Mouse (Mus musculus): Measurements from ENCODE around the gene Slc25a39.

The Slc25a39 gene

GRCm38 (mm10) chr11:102435754-102436470 lies 28.2 kb upstream of the Slc25a39 start:
- DNase-seq: peak; percentile 54

GRCm38 (mm10) chr11:102434816-102435705 lies 27.3 kb upstream of the Slc25a39 start:
- no peak for DNase-seq

DNA sequence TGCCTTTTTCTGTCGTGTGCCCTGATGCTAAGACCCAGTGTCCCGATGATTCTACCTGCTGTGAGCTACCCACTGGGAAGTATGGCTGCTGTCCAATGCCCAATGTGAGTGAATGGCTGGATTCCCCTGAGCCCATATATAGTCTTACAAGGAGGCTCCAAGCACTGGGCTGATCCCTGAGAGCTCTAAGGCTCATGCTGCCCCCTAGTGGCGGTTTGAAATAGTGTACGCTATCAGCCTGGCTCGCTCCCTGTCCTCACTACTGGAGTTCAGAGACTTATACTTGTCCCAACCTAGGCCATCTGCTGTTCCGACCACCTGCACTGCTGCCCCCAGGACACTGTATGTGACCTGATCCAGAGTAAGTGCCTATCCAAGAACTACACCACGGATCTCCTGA lies 26.7 kb upstream of the Slc25a39 start:
- DNase-seq: peak; percentile 87

- DNase-seq: no peak
These were observed 26.1 kb upstream of the Slc25a39 start for GRCm38 (mm10) chr11:102433866-102434265.

DNA sequence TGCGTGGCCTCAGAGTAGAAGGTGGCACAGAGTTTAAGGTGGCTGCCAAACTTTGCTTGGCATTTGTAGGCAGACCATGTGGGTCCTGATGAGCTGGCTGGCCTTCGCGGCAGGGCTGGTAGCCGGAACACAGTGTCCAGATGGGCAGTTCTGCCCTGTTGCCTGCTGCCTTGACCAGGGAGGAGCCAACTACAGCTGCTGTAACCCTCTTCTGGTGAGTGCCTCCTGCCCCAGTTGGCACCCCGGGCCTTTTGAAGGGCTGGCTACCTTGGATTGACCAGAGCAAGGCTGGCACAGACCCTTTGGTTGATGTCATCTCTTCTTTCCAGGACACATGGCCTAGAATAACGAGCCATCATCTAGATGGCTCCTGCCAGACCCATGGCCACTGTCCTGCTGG lies 25.1 kb upstream of the Slc25a39 start:
- peak; percentile 66 for DNase-seq

- peak; percentile 6 for DNase-seq
These were observed 24.5 kb upstream of the Slc25a39 start for GRCm38 (mm10) chr11:102432115-102432843.

- DNase-seq: no peak
These were observed 24.0 kb upstream of the Slc25a39 start for GRCm38 (mm10) chr11:102431728-102432114.

DNA sequence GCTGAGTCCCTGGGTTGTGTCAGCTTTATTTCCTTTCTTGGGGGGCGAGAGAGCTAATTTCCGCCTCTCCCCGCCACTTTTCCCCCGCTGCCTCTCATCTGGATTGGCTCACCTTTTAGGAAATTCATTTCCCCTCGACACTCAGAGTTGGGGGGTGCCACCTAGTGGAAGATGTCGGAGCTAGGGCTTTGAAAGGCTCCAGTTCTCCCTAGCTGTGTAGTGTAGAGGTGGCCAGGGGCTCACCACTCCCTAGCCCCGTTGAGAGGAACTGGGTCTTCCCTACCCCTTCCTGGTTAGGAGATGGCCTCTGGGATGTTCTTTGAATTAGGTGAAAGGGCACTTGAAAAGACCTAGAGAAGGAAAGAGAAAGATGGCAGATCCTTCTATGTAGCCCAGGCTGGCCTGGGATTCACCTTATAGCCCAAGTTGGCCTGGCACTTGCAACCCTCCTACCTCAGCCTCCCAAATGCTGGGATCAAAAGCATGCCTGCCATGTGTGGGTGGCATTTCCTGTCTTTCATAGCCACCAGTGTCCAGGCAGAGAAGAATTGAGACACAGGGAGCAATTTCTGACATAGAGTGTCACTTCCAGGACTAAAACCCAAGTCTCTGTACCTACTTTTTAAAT lies 23.4 kb upstream of the Slc25a39 start:
- DNase-seq: peak; percentile 88

GRCm38 (mm10) chr11:102430121-102431017 lies 22.6 kb upstream of the Slc25a39 start, which contains the start of gene Grn:
Gene Grn (plus strand): TSS chr11:102430315.
- DNase-seq: peak; percentile 89

GRCm38 (mm10) chr11:102429551-102429950 lies 21.8 kb upstream of the Slc25a39 start:
- no peak for DNase-seq

- DNase-seq: no peak
These were observed 21.3 kb upstream of the Slc25a39 start for GRCm38 (mm10) chr11:102428981-102429540.

DNA sequence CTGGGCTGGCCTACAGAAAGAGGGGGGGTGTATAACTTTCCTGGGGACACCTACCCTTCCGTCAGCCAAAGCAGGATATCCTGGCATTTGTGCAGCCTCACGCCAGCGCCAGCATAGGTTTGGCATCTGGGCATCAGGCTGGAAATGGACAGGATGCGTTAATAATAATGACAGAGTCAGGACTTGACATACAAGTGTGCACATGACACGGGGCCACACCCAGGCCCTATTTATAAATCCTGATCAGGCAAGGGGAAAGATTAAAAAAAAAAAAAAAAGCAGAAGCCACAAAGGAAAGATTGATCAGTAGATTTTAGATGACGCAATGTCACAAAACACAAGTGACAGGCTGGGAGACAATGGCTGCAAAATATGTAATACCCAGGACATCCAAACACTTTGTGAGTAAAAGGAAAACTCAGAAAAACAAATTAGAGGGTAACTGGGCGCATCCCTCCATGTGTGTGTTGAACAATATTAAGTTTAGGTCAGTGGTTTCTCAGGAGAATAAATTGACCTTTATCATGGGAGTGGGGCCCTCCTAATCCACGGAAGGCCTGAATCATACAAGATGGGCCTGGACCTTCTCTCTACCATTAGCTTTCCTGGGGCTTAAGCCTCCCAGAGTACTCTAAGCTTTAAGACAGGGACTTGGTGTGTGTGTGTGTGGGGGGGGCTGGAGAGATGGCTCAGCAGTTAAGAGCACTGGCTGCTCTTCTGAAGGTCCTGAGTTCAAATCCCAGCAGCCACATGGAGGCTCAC lies 18.0 kb upstream of the Slc25a39 start:
- DNase-seq: no peak

DNA sequence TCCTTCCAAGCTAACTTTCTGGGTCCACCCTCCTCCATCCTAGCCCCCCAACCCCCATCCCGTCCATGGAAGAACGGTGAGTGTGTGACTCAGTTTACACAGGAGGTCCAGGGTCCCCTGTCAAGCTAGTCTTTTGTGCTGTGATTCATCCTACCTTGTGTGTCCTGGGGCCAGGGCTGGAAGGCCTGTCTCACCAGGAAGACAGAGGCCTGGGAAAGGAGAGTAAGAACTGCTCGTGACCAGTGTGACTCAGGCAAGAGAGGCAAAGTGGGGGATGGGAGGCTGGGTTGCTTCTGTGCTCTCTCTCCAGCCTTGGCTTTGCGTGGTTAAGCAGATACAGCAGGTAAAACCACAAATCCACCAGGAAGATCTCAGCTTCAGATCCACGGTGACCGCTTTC lies 16.9 kb upstream of the Slc25a39 start:
- no peak for DNase-seq

- DNase-seq: no peak
These were observed 13.8 kb upstream of the Slc25a39 start for GRCm38 (mm10) chr11:102421559-102421958.

DNA sequence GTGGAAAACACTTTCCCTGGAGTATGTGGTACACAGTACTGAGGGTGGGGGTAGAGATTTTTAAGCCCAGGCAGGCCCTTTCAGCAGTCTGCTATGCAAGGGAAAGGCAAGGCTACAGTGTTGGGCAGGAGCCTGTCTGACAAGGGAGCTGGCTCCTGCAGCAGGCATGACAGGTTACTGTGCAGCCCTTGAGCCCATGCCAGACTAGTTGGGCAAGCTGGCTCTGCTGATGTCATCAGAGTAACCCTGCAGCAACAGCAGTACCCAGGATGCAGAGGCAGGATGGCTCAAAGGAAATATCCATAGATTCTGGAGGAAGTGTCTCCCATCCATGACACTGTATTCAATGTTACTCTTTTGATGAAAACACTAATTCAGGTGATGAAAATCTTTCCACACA lies 11.1 kb upstream of the Slc25a39 start:
- DNase-seq: no peak

DNA sequence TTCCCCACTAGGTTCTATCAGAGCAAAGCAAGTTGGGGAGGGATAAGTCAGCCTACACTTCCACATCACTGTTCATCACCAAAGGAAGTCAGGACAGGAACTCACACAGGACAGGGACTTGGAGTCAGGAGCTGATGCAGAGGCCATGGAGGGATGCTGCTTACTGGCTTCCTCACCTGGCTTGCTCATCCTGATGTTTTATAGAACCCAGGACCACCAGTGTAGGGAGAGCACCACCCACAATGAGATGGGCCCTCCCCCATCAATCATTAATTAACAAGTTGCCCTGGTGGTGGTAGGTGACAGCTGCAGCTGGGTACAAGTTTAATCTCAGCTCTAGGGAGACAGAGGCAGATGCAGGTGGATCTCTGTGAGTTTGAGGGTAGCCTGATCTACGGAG lies 9.4 kb upstream of the Slc25a39 start:
- no peak for DNase-seq

DNA sequence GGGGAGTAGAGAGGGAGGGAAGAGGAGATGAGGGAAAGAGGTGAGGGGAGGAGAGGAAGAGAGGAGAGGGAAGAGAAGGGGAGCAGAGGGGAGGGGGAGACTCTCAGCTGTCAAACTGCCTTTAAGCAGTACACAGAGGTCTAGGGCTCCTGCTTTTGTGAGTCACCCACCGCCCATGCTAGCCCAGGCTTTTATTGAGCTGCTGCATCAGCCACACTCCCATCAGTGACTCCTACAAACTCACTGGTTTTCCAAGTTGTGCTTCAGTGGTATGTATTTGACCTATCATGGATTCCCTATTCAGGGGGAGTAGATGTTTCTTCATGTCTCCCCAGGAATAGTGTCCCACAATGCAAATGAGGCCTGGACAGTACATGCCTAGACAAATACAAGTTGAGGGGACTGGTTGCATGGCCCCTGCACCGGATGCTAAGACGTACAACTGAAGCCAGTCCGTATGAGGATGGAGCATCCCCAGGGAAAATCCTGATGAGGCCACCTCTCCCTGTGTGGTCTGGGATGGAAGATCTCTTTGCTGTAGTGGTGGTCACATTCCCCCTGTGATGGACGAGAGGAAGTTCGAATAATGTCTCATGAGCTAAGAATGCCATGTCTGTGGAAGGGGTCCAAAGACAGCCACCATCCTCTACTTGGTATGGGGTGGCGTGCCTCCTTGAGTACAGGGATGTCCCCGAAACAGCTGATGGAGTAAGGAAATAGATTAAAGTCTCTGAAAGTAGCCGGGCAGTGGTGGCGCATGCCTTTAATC lies 7.5 kb upstream of the Slc25a39 start:
- no peak for DNase-seq

- no peak for DNase-seq
These were observed 5.3 kb upstream of the Slc25a39 start for GRCm38 (mm10) chr11:102413059-102413458.

GRCm38 (mm10) chr11:102411704-102412103 lies 4.0 kb upstream of the Slc25a39 start:
- DNase-seq: peak; percentile 95

DNA sequence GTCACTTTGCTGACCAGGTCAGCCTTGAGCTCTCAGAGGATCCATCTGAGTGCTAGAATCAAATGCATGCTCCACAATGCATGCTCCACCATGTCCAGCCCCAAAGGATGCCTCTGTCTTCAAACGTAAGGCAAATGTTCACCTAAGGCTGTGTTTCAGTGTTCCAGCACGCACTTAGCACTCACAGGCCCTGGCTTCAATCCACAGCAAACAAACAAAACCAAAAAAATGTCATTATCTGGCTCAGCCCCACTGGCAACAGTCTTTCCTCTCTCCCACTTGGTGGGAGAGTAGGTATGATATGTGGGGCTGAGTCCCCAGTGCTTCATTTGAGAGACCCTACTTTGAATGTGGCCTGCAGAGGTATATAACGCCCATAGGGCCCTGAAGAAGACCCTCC lies 3.3 kb upstream of the Slc25a39 start:
- DNase-seq: no peak
